Mouse (Mus musculus): Measurements from ENCODE around the gene Olfr918.

The Olfr918 gene

GRCm38 (mm10) chr9:38674501-38674900 is at the start of gene Olfr918:
Olfr918 (minus strand) TSS chr9:38674601.
- no peak for DNase-seq (ENCODE audit: inconsistent age in 2 of 2, low spot score in 1 of 2)

- DNase-seq (ENCODE audit: inconsistent age in 2 of 2, low spot score in 1 of 2) = no peak
Measured at GRCm38 (mm10) chr9:38724044-38724443, 49.6 kb upstream of the Olfr918 start.

DNA sequence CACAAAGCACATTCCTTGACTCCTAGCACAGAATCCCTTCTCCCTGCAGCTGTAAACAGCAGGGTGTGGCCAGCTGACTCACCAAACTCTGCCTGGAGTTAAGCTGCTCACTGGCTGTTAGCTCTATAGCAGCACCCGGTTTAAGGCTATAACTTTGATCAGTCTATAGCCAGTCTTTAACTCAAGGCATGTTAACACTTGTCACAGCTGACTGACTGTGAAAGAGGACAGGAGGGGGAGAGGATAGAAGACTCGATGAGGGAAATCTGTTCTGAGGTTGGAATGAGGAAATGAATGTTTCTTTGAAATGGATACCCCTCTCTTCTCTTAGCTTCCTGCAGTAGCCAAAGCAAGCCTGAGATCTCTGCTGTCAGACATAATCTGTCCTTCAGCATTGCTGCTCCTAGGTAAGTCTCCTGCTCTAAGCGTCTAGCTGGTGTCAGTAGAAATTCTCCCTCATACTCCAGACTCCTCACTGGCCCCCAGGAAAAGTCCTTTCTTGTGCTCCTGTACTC is 44.6 kb upstream of the Olfr918 start:
- peak; percentile 30 to 74 for DNase-seq (ENCODE audit: inconsistent age in 2 of 2, low spot score in 1 of 2)

- DNase-seq (ENCODE audit: inconsistent age in 2 of 2, low spot score in 1 of 2) = peak; percentile 26 to 86
Measured at GRCm38 (mm10) chr9:38718102-38718501, 43.7 kb upstream of the Olfr918 start, which contains the start of gene Vwa5a. Vwa5a (plus strand) TSS chr9:38718268.

DNA sequence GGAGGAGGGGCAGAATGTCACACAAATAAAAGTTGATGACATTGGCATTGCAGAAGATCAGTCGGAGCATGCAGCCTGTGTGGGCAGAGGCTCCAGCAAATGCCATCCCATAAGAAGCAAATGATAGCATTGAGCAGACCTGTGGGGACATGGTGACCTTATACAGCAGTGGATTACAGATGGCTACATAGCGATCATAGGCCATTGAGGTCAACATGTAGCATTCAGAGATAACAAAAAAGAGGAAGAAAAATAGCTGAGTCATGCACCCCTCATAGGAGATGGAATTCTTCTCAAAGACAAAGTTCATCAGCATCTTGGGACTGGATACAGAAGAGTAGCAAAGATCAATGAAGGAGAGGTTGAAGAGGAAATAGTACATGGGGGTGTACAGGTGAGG is 1.5 kb downstream of the Olfr918 start:
- DNase-seq (ENCODE audit: inconsistent age in 2 of 2, low spot score in 1 of 2) = no peak

DNA sequence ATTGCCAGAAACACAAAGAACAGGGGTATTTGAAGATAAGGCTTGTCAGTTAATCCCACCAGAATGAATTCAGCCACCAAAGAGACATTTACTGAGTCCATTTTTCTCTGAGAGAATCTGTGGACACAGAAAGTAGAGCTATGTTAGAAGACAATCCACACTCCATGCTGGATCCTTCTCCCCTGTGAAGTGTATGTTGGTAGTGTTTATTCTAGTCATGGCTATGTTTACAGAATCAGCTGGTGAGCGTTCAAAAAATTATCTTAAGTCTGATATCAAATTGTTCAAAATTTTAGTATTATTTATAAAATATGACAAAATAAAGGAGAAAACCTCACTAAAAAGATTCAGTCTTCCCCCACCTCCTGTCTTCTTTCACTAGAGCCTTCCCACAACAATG is 8.7 kb downstream of the Olfr918 start, which contains the start of gene Olfr917:
Gene Olfr917, minus strand, starts transcription at position 101 of the 400 bp plus-strand sequence.
- no peak for DNase-seq (ENCODE audit: inconsistent age in 2 of 2, low spot score in 1 of 2)

- no peak for DNase-seq (ENCODE audit: inconsistent age in 2 of 2, low spot score in 1 of 2)
Measured at GRCm38 (mm10) chr9:38659775-38660174, 14.6 kb downstream of the Olfr918 start, which contains the start of gene Olfr916. Olfr916 (minus strand) TSS chr9:38659875.

- no peak for DNase-seq (ENCODE audit: inconsistent age in 2 of 2, low spot score in 1 of 2)
Measured at GRCm38 (mm10) chr9:38632406-38632805, 42.0 kb downstream of the Olfr918 start.

Measured in adrenal gland, adult (tissue).